Mouse (Mus musculus) Patski (cell line): ENCODE results near the gene Ggcx. TPM values are rescaled to one million over a fixed set of nuclear protein-coding genes. Genes with fewer than 3 reads are reported as not detected.
"Not testable (repeated sequence)": the region's sequence is repeated elsewhere in the genome, so short reads cannot be mapped to it uniquely, and the experiment has no call there.

Experiments
- ATAC-seq: fragments of 100-300 bp; one replicate; pipeline ENCODE4 v1.8.0; 2021
- CTCF ChIA-PET: fragments of 350-600 bp; sonication (Branson Sonifier 250); formaldehyde crosslinking; loops from one replicate; lab custom pipeline; 2022; ENCODE audit warnings: inconsistent platforms; lab: Charles Lee
- POLR2A ChIA-PET: fragments of 350-600 bp; sonication (Branson Sonifier 250); formaldehyde crosslinking; loops from one replicate; lab custom pipeline; 2022; ENCODE audit warnings: antibody characterized with exemption, inconsistent platforms; lab: Charles Lee
- DNase-seq: peaks from one replicate; pipeline ENCODE4 v3.0.0-alpha.2; 2011; ENCODE audit warnings: low read depth, low spot score
- H3K27me3 ChIP-seq: fragments of 371-371 bp; one replicate; pipeline ENCODE4 v1.5.1; 2021
- CTCF ChIP-seq: fragments of 100-300 bp; IDR thresholded peaks from one replicate; pipeline ENCODE4 v1.5.1; 2021
- in situ Hi-C: fragments of 300-500 bp; cut with MboI; formaldehyde crosslinking; loops from 3 replicates; pipeline ENCODE4 v1.11.1; 2018; ENCODE audit warnings: low pct_unique_long_range_greater_than_20kb, mixed read lengths
- polyA plus RNA-seq: library from polyadenylated mRNA; unstranded; gene quantifications from one replicate; pipeline ENCODE4 v1.2.3, GENCODE M21; 2021

Ggcx gene
- polyA plus RNA-seq, 1 experiment from 2014 or later = 36.3 TPM

GRCm38 (mm10) chr6:72454833-72455373, 40.8 kb downstream of the Ggcx start:
- ATAC-seq = no peak
- POLR2A ChIA-PET = interaction anchor here (0.5 kb wide), 1 partner anchor 8 kb away, joined by 3 read pairs; no protein-coding TSS in a partner anchor

GRCm38 (mm10) chr6:72456567-72456966, 42.5 kb downstream of the Ggcx start:
- ChIA-PET CTCF (interaction anchor here (1.3 kb wide), 1 partner anchor 10 kb away, joined by 3 read pairs; no protein-coding TSS in a partner anchor), POLR2A (interaction anchor here (1.0 kb wide), 1 partner anchor 12 kb away, joined by 3 read pairs; no protein-coding TSS in a partner anchor)
- no peaks in the 10 kb centered on the region for H3K27me3 ChIP-seq
- in situ Hi-C loops = no loop called here
- no peak for TF ChIP-seq CTCF
- ATAC-seq (no peak), DNase-seq (no peak)

More at GRCm38 (mm10) chr6:72454833-72455373, 40.8 kb downstream of the Ggcx start:
- in situ Hi-C loops = no loop called here
- DNase-seq = no peak
- H3K27me3 ChIP-seq = no peaks in the 10 kb centered on the region
- TF ChIP-seq CTCF = no peak
- CTCF ChIA-PET = interaction anchor here (1.2 to 1.8 kb wide), 4 partner anchors 9 to 77 kb away, joined by 3 to 4 read pairs (median 3); no protein-coding TSS in a partner anchor

DNA sequence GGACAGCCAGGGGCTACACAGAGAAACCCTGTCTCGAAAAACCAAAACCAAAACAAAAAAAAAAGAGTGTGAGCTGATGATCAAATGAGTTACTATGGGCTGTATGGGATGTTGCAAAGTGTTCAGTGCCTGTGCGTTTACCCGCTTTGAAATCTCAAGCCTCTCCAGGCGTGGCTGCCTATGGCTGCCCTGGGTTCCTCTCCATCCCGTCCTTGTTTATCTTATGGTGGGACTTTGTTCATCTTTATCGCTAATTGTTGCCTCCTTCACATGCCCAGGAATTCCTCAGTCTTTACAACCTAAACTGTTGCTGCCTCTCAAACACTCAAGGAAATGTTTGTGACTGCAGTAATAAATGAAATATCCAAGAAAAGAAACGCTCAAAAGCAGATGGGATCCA, 44.3 kb downstream of the Ggcx start:
- no peak for TF ChIP-seq CTCF
- no peaks in the 10 kb centered on the region for H3K27me3 ChIP-seq
- ChIA-PET CTCF (no interaction called here), POLR2A (no interaction called here)
- in situ Hi-C loops = no loop called here
- DNase-seq (no peak), ATAC-seq (no peak)

- TF ChIP-seq CTCF = no peak
- ChIA-PET CTCF (no interaction called here), POLR2A (no interaction called here)
- H3K27me3 ChIP-seq = no peaks in the 10 kb centered on the region
- ATAC-seq (no peak), DNase-seq (no peak)
- in situ Hi-C loops = no loop called here
Measured at GRCm38 (mm10) chr6:72458921-72459320, 44.8 kb downstream of the Ggcx start.

- in situ Hi-C loops = no loop called here
- H3K27me3 ChIP-seq = no peaks in the 10 kb centered on the region
- no peak for TF ChIP-seq CTCF
- ChIA-PET POLR2A (interaction anchor here (0.6 kb wide), 1 partner anchor 530 kb away, joined by 3 read pairs; no protein-coding TSS in a partner anchor), CTCF (no interaction called here)
- ATAC-seq = no peak
- no peak for DNase-seq
Measured at GRCm38 (mm10) chr6:72460036-72460801, 46.1 kb downstream of the Ggcx start.

DNA sequence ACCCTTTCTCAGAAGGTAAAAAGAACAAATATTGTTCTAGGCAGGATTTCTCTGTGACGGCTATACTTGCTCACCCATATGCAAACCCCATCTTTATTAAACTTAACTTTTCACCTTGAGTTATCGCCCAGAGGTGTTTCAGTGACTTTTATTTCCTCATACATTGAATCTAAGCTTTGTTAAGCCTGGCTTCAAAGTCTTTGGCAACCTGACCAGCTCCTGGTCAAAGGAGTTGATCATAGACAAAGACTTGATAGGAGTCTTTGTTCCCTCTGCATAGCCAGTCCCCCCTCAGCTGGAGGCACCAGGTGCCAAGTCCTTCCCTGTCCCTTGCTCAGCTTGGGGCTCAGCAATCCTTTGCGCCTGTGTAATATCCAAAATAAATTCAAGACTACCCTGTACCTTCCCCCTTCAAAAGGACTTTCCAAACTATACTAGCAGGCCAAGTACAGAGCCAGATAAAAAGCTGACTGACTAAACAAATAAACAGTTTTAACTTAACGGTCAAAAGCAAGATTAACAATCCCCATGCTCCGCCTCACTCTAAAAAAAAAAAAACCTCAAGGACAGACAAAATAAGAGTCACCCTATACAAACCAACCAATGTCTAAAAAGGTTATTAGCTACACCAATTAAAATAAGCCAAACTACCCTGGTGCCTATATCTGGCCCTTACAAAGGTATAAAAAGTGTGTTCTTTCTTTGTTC, 48.6 kb downstream of the Ggcx start:
- ATAC-seq, DNase-seq, in situ Hi-C loops, POLR2A ChIA-PET, CTCF ChIA-PET, H3K27me3 ChIP-seq: not testable (repeated sequence)

- ChIA-PET CTCF (interaction anchor here (1.2 kb wide), 1 partner anchor 44 kb away, joined by 3 read pairs; no protein-coding TSS in a partner anchor), POLR2A (interaction anchor here (0.6 to 1.5 kb wide), 2 partner anchors 9 to 26 kb away, joined by 3 read pairs; no protein-coding TSS in a partner anchor)
- no peak for TF ChIP-seq CTCF
- ATAC-seq = no peak
- in situ Hi-C loops = no loop called here
- no peaks in the 10 kb centered on the region for H3K27me3 ChIP-seq
- no peak for DNase-seq
Measured at GRCm38 (mm10) chr6:72465361-72466157, 51.5 kb downstream of the Ggcx start.

DNA sequence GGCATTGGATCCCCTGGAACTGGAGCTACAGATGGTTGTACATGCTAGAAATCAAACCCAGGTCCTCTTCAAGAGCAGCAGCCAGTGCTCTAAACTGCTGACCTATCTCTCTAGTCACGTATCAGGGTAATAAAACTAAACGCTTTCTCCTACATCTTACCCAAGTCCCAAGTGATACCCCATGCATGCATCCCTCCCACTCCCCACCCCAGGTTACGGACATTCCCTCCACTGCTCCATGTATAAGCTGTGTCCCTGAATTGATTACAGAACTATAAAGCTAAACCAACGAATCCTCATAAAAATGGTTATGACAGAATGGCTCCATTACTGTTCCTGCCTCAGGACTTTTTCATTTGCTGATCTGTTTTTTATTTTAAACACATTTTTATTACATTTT, 52.1 kb downstream of the Ggcx start:
- ATAC-seq (no peak), DNase-seq (no peak)
- ChIA-PET POLR2A (interaction anchor here (1.5 kb wide), 1 partner anchor 9 kb away, joined by 3 read pairs; no protein-coding TSS in a partner anchor), CTCF (interaction anchor here (1.0 kb wide), 1 partner anchor 10 kb away, joined by 3 read pairs; no protein-coding TSS in a partner anchor)
- in situ Hi-C loops = no loop called here
- no peaks in the 10 kb centered on the region for H3K27me3 ChIP-seq
- TF ChIP-seq CTCF = no peak

GRCm38 (mm10) chr6:72473264-72474041, 59.3 kb downstream of the Ggcx start:
- H3K27me3 ChIP-seq = no peaks in the 10 kb centered on the region
- in situ Hi-C loops = no loop called here
- ATAC-seq (peak; percentile 77), DNase-seq (no peak)
- POLR2A ChIA-PET = interaction anchor here (1.0 to 1.1 kb wide), 3 partner anchors 35 to 42 kb away, joined by 3 to 5 read pairs (median 3); no protein-coding TSS in a partner anchor
- CTCF ChIA-PET = interaction anchor here (0.9 kb wide), 1 partner anchor 10 kb away, joined by 3 read pairs; no protein-coding TSS in a partner anchor
- TF ChIP-seq CTCF = no peak
